Mouse (Mus musculus): ENCODE results near the gene Olah.

Olah gene

DNA sequence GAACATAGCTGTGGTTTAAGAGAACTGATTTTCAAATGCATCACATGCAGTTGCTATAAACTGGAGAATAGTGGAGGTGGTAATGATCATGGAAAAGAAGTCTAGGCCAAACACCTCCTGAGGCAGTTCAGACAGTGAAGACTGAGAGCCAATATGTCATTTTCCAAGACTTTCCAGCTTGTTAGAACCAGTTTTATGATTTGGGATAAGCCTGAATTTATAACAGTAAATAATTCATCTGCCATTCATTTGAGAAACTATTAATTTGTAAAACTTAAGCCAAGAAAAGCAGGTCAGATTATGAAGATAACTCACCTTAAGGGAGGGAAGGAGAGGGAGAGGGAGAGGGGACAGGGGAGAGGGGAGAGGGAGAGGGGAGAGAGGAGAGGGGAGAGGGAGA, 43.9 kb downstream of the Olah start:
- intact Hi-C loops (cut with DNase I) = no loop called here

- intact Hi-C loops (cut with DNase I) = loop anchor here (5.0 to 10.0 kb wide), 2 partner anchors 426 to 453 kb away; no protein-coding TSS in a partner anchor
Measured at GRCm38 (mm10) chr2:3348919-3349318, 48.1 kb downstream of the Olah start.

- intact Hi-C loops (cut with DNase I) = loop anchor here (5.0 to 10.0 kb wide), 2 partner anchors 426 to 454 kb away; no protein-coding TSS in a partner anchor
Measured at GRCm38 (mm10) chr2:3348422-3348821, 48.6 kb downstream of the Olah start.

- intact Hi-C loops (cut with DNase I) = no loop called here
Measured at GRCm38 (mm10) chr2:3335611-3336301, 61.3 kb downstream of the Olah start, which contains the start of gene Acbd7. TSS of gene Acbd7 (plus strand) at chr2:3336168.

GRCm38 (mm10) chr2:3333761-3334160, 63.2 kb downstream of the Olah start:
- intact Hi-C loops (cut with DNase I) = no loop called here

- intact Hi-C loops (cut with DNase I) = no loop called here
Measured at GRCm38 (mm10) chr2:3332484-3333242, 64.3 kb downstream of the Olah start, which contains the start of gene Rpp38. TSS of gene Rpp38 (minus strand) at chr2:3332643.

DNA sequence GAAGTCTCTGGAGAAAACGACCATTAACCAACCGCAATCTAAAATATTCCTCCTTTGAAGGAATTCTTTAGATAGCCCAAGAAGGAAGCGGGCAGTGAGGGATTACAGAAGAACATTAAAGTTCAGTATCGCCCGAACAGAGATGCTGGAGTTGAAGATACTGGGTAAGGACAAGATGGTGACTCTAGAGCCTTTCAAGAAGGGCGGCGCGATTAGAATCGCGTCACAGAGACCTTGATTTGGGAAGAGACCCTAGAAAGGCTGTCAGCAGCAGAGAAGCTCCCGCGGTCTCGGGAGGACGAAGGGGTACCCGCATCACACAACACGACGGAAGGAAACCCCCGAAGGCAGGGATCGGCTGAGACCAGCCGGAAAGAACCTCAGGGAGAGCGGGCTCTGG, 65.0 kb downstream of the Olah start:
- intact Hi-C loops (cut with DNase I) = no loop called here

DNA sequence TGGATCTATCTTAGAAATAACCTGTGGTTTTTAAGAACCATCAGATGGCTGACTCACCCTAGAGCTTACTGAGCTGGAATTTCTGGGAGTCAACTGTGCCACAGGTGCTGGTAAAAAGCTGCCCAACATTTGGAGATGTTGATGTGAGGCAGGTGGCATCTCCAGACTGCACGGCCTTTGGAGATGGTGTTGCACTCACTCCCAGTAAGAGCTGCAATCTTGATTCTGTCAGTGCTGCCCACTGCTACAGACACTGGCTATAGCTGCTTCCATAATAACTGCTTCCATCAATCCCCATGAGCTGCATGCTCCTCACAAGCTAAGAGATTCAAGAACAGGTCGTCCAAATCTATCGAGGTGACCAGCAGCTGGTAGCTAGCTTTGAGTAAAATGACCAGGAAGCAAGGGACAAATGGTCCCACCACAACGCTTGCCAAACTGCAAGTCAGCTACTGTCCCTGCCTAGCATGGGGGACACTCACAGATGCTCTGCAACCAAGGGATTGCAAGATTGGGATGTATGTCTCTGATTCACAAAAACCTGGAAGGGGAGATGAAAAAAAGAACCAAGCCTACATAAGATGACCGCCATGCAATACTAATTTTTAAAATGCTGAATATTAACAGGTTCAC, 65.8 kb downstream of the Olah start:
- intact Hi-C loops (cut with DNase I) = no loop called here

DNA sequence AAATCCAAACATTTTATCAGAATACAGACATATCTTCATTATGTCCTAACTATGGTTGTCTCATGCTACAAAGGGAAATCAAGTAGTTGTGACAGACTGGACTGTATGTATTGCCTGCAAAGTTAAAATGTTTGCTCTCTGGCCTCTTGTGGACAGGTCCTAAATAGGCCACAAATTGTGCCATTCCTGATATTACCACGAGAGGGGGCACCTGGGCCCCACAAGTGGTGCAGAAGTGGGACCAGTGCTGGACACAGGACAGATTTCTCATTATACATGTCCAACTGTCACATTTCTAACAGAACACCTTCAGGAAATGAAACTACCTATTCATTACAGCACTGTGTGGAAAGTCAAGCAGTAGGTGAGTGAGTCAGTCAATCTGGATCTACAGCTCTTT, 69.7 kb downstream of the Olah start:
- intact Hi-C loops (cut with DNase I) = loop anchor here (5.0 to 10.0 kb wide), 3 partner anchors 35 to 213 kb away; partner anchors contain the start of gene Fam171a1

DNA sequence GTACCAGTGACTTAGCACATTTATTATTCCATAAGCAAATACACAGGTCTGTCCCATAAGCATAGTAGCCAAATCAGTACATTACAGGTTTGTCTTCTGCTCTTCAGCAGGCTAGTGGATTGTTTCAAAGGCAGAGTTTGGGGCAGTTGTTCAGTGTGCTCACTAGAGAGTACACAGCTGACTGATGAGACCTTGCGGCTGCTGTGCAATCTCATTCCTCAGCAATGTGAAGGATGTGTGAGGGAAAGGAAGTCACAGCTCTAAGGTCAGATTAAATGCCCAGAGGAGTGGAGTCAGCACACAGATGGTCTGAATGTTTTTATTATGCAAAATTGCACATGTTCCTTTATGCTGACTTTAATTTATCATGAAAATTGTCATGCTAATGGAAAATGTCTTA, 70.5 kb downstream of the Olah start:
- intact Hi-C loops (cut with DNase I) = loop anchor here (5.0 to 10.0 kb wide), 3 partner anchors 34 to 212 kb away; partner anchors contain the start of gene Fam171a1

DNA sequence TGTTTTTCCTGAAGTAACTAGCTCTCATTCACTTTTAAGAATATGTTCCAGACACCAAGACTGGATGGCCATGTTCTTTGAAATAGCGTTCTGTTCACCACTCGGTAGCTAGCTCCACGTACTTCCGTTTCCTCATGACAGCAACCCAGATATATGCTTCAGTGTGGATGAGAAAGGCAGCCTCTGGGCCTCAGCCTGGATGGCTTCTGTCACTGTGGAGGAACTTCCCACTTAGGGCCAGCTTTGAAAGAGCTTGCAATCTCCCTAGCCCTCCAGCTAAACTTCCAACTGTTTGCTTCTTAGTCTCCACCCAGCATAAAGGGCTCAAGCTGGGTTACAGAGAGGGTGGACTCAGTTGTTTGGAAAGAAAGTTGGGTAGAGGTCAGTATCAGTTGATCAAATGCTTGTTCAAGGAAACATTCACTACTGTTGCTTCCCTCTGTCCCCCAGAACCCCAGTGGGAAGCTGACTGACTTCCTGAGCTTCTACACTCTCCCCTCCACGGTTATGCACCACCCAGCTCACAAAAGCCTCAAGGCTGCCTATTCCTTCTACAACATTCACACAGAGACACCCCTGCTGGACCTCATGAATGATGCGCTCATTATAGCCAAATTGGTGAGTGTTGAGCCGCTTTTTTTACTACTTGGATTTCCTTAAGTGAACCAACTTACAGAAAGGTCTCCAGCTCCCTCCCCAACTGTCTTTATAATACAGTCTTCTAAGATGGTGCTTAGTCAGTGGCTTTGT, 72.5 kb downstream of the Olah start:
- intact Hi-C loops (cut with DNase I) = loop anchor here (5.0 to 10.0 kb wide), 3 partner anchors 32 to 210 kb away; partner anchors contain the start of gene Fam171a1

GRCm38 (mm10) chr2:3323132-3323531, 73.9 kb downstream of the Olah start:
- intact Hi-C loops (cut with DNase I) = loop anchor here (10.0 kb wide), 2 partner anchors 88 to 208 kb away; partner anchors contain the start of gene Fam171a1

GRCm38 (mm10) chr2:3305426-3306025, 91.5 kb downstream of the Olah start:
- intact Hi-C loops (cut with DNase I) = no loop called here

GRCm38 (mm10) chr2:3295826-3296225, 101.2 kb downstream of the Olah start:
- intact Hi-C loops (cut with DNase I) = no loop called here

GRCm38 (mm10) chr2:3292170-3292569, 104.8 kb downstream of the Olah start:
- intact Hi-C loops (cut with DNase I) = loop anchor here (5.0 kb wide), 1 partner anchor 35 kb away; no protein-coding TSS in a partner anchor

All from adrenal gland (tissue).